Mouse (Mus musculus) spleen, adult 12 weeks (tissue): ENCODE results near the gene a.
"Not testable (repeated sequence)": the region's sequence is repeated elsewhere in the genome, so short reads cannot be mapped to it uniquely, and the experiment has no call there.

Source experiments
- DNase-seq: peaks from one replicate; pipeline ENCODE4 v3.0.0; 2022; ENCODE audit warnings: low spot score

a gene

GRCm38 (mm10) chr2:155053512-155053911 is 262.3 kb downstream of the a start:
- DNase-seq: not testable (repeated sequence)

- DNase-seq: no peak
Observed at GRCm38 (mm10) chr2:155054672-155055071, 263.5 kb downstream of the a start.

- DNase-seq: no peak
Observed at GRCm38 (mm10) chr2:155056076-155056578, 264.9 kb downstream of the a start.

- DNase-seq: no peak
Observed at GRCm38 (mm10) chr2:155057361-155057760, 266.2 kb downstream of the a start.

- no peak for DNase-seq
Observed at GRCm38 (mm10) chr2:155071027-155071426, 279.8 kb downstream of the a start.

GRCm38 (mm10) chr2:155072353-155073145 is 281.3 kb downstream of the a start:
- DNase-seq: no peak

GRCm38 (mm10) chr2:155073347-155073746 is 282.1 kb downstream of the a start:
- DNase-seq: no peak

GRCm38 (mm10) chr2:155073978-155074765 is 283.0 kb downstream of the a start, which contains the start of gene Ahcy:
Gene Ahcy, minus strand, starts transcription at chr2:155074497.
- peak; percentile 89 for DNase-seq

GRCm38 (mm10) chr2:155074766-155075330 is 283.6 kb downstream of the a start:
- no peak for DNase-seq

- DNase-seq: no peak
Observed at GRCm38 (mm10) chr2:155075649-155076048, 284.4 kb downstream of the a start.

- DNase-seq: no peak
Observed at GRCm38 (mm10) chr2:155079500-155080178, 288.4 kb downstream of the a start.

GRCm38 (mm10) chr2:155080179-155080530 is 289.0 kb downstream of the a start:
- DNase-seq: no peak

GRCm38 (mm10) chr2:155081056-155081455 is 289.9 kb downstream of the a start:
- no peak for DNase-seq

GRCm38 (mm10) chr2:155082121-155082803 is 291.1 kb downstream of the a start:
- peak; percentile 54 for DNase-seq

GRCm38 (mm10) chr2:155084546-155084945 is 293.3 kb downstream of the a start:
- DNase-seq: no peak

GRCm38 (mm10) chr2:155086328-155086727 is 295.1 kb downstream of the a start:
- DNase-seq: no peak

- DNase-seq: no peak
Observed at GRCm38 (mm10) chr2:155088264-155088663, 297.1 kb downstream of the a start.

- DNase-seq: peak; percentile 64
Observed at GRCm38 (mm10) chr2:155090909-155091742, 299.9 kb downstream of the a start.

GRCm38 (mm10) chr2:155091743-155092075 is 300.5 kb downstream of the a start:
- DNase-seq: no peak

GRCm38 (mm10) chr2:155093418-155093817 is 302.2 kb downstream of the a start:
- DNase-seq: no peak
